Mouse (Mus musculus) lung, postnatal 36 days (tissue): ENCODE measurements around the gene Fli1.

Experiments
- DNase-seq: peaks from one replicate; pipeline ENCODE4 v3.0.0; 2022; ENCODE audit warnings: mixed read lengths

The Fli1 gene

GRCm38 (mm10) chr9:32522536-32523245 lies 20.0 kb downstream of the Fli1 start:
- no peak for DNase-seq

- DNase-seq, result no peak
These were observed 21.3 kb downstream of the Fli1 start for GRCm38 (mm10) chr9:32521331-32521730.

- DNase-seq, result no peak
These were observed 21.8 kb downstream of the Fli1 start for GRCm38 (mm10) chr9:32520821-32521220.

GRCm38 (mm10) chr9:32519101-32520051 lies 23.3 kb downstream of the Fli1 start:
- DNase-seq, result no peak

- no peak for DNase-seq
These were observed 24.1 kb downstream of the Fli1 start for GRCm38 (mm10) chr9:32518351-32519075.

DNA sequence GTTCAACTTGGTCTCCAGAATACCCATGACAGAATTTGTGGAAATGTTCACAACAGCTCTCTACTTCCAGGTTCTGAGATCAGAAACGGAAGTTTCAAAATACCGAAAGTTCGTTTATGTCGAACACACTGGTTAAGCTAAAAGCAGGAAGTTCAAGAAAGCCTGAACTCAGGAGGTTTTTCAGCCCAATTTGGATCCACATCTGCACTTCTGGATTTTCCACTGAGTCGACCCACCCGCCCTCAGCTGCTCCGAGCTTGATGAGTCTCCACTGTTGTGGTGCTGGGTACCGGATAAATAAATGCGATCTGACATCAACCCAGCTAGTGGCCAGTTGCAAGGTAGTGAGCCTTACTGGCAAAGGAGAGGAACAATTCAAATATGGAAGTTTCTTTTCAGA lies 26.0 kb downstream of the Fli1 start:
- DNase-seq, result peak; percentile 47

- DNase-seq, result peak; percentile 69
These were observed 26.6 kb downstream of the Fli1 start for GRCm38 (mm10) chr9:32515894-32516686.

DNA sequence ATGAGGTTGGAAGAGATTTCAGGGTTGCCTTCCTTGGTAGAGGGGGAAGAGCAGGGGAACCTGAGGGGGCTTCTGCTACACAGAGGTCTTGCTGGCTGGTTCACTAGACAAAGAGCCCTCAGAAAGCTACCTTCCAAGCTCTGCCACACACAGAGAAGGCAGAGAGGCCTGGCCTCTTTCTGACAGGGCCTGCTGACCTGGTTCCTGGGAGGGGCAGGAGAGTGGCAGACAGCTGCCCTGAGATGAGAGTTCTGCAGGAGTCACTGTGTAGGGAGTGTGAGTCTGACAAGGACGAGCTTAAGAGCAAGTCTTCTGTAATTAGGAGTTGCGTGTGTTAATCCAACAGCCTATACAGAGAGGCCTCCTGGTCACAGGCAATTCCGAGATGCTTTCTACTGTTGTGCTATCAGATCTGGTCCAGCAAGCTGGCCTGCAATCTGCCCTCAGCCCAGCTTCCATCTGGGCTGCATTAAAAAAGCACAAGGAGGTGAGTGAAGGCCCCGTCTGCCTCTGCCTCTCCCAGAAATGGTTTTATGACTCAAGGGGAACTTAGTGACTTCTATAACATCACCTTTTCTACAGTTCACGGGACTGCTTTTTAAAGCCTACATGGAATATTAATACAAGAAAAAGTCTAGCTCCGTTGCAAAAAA lies 28.1 kb downstream of the Fli1 start:
- no peak for DNase-seq

- DNase-seq, result no peak
These were observed 29.2 kb downstream of the Fli1 start for GRCm38 (mm10) chr9:32513471-32513870.

- DNase-seq, result no peak
These were observed 32.0 kb downstream of the Fli1 start for GRCm38 (mm10) chr9:32510454-32511263.

GRCm38 (mm10) chr9:32509706-32510156 lies 32.9 kb downstream of the Fli1 start:
- peak; percentile 75 for DNase-seq

DNA sequence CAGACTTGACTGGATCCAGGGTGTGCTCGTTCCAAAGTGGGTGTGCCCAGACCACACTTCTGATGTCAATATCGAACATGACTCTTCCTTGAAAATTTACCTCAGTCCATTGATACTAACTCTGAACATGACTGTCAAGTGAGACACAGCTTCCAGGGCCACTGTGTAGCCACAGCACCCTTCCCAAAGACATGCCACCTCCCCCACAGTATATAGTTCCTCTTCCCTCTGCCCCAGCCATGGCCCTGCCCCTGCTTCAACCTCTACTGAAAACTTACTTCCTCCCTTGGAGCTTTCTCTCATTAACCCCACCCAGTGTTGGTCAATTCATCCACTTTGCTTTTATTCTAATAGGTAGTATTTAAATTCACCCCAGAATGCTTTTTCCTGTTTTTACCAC lies 34.0 kb downstream of the Fli1 start:
- DNase-seq, result peak; percentile 77

DNA sequence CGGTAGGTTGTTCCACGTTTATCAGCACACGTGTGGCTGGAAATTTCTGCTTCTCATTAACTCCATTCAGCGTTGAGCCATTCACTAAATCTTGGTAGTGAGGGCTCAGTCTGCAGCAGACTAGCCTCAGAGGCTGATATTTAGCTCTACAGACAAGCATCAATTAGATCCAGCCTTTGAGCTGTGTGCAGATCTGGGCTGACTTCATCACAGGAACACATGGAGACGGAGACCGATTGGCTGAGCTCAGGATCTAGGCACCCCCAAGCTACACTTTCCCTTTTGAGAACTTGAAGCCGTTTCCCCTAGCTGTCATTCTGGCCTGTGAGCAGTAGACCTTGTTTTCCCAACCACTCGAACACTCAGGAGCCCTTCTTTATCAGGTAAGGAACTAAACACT lies 34.5 kb downstream of the Fli1 start:
- no peak for DNase-seq

- no peak for DNase-seq
These were observed 35.5 kb downstream of the Fli1 start for GRCm38 (mm10) chr9:32506866-32507861.

GRCm38 (mm10) chr9:32506161-32506560 lies 36.5 kb downstream of the Fli1 start:
- DNase-seq, result peak; percentile 69

GRCm38 (mm10) chr9:32505460-32506075 lies 37.1 kb downstream of the Fli1 start:
- no peak for DNase-seq

DNA sequence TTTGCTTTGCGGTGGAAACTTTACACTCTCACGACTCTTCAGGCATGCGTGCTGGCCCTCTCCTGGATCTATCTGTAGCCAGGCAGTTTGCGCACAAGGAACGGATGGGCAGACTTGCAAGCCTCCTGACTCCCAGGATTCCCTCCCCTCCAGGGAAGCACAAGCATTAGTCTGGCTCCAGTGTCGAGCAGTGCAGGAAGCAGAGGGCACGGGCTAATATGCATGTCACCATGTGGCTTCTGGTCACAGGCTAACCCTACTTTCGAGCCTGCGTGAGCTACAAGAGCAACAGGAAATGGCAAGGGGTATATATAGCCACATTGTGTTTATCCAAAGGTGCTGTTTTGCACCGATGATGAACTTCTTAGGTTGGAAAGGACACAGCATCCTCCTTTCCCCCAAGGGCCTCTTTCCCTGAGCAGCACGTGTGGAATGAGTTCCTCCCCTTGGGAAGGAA lies 38.6 kb downstream of the Fli1 start:
- no peak for DNase-seq

DNA sequence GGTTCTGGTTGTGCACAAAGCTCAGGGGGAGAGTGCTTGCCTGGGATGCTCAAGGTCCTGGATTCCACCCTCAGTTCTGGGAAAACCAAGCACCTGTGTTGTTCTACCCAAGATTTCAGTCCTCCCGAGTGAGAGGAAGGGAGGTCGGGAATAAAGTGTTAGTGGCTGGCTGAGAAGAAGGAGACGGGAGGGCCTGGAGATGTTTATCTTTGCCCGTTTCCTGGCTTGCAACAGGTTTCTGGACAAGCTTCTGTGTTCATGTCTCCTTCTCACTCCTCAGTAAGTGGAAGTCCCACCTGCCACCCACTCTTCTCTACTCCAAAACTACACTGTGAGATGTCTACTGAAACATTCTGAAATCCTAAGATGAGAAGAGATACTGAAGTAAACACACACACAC lies 39.2 kb downstream of the Fli1 start:
- no peak for DNase-seq
